Mouse (Mus musculus) heart, postnatal 0 days (tissue): ENCODE results near the gene Arhgap24.

Source experiments
- CTCF ChIP-seq: IDR thresholded peaks from 2 replicates; pipeline ENCODE4 v1.5.1; 2016; ENCODE audit warnings: antibody characterized with exemption, control low read depth, low read depth
- EP300 ChIP-seq: IDR thresholded peaks from 2 replicates; pipeline ENCODE4 v1.6.1; 2016; ENCODE audit warnings: antibody characterized with exemption, low read depth

- TF ChIP-seq CTCF: no peak
- TF ChIP-seq EP300: no peak
These were observed 154.4 kb downstream of the Arhgap24 start for GRCm38 (mm10) chr5:102635591-102635990.
